Mouse (Mus musculus): Measurements from ENCODE around the gene Thop1. TPM values are rescaled to one million over a fixed set of nuclear protein-coding genes. Genes with fewer than 3 reads are reported as not detected.
A peak's percentile ranks its signal among the peaks of the same experiment; 100 is the strongest.
"Not testable (repeated sequence)": the region's sequence is repeated elsewhere in the genome, so short reads cannot be mapped to it uniquely, and the experiment has no call there.

Thop1 gene
- polyA plus RNA-seq, 1 experiment from 2014 or later: 69.2 TPM

GRCm38 (mm10) chr10:81059603-81060543 lies 10.0 kb upstream of the Thop1 start, which contains the start of gene Sgta:
Sgta (minus strand) TSS chr10:81060181.
- peak; percentile 97 for ATAC-seq (ENCODE audit: low FRiP score)
- Histone ChIP-seq H3K4me2 (peak within 1 kb of the TSS; percentile 91), H3K9ac (peak within 1 kb of the TSS; percentile 85), H3K4me1 (peaks cover 28% of the 10 kb centered on the region), H3K4me3 (replicated peaks) (peak within 1 kb of the TSS; percentile 80), H3K9me3 (no peaks in the 10 kb centered on the region), H3K27me3 (no peaks in the 10 kb centered on the region), H3K36me3 (replicated peaks) (peaks cover 9% of the 10 kb centered on the region), H3K27ac (peak within 1 kb of the TSS; percentile 63; the same call in 1 of the 2 replicates)
- under 1% methylated on average over 48 of the region's 48 CpGs for WGBS

- Histone ChIP-seq H3K36me3 (replicated peaks) (peaks cover 6% of the 10 kb centered on the region; the same call in 1 of the 2 replicates), H3K4me2 (no peak overlapping the region), H3K4me3 (replicated peaks) (no peak overlapping the region), H3K9ac (no peak overlapping the region), H3K4me1 (peaks cover 22% of the 10 kb centered on the region), H3K27me3 (no peaks in the 10 kb centered on the region), H3K9me3 (no peaks in the 10 kb centered on the region), H3K27ac (no peak overlapping the region)
- no peak for ATAC-seq (ENCODE audit: low FRiP score)
- 69% methylated on average over 4 of the region's 4 CpGs for WGBS
Observed at GRCm38 (mm10) chr10:81062710-81063109, 7.1 kb upstream of the Thop1 start.

GRCm38 (mm10) chr10:81064519-81064918 lies 5.3 kb upstream of the Thop1 start:
- not testable (repeated sequence) for H3K27ac ChIP-seq; H3K27me3 ChIP-seq; H3K9me3 ChIP-seq; H3K36me3 ChIP-seq (replicated peaks); H3K4me2 ChIP-seq; H3K9ac ChIP-seq; ATAC-seq (ENCODE audit: low FRiP score); H3K4me3 ChIP-seq (replicated peaks)
- peaks cover 11% of the 10 kb centered on the region for H3K4me1 ChIP-seq
- WGBS: 92% methylated on average over 8 of the region's 8 CpGs

- peaks cover 26% of the 10 kb centered on the region for H3K4me1 ChIP-seq
- H3K4me2 ChIP-seq: no peak overlapping the region
- no peaks in the 10 kb centered on the region for H3K9me3 ChIP-seq
- no peak overlapping the region for H3K27ac ChIP-seq
- H3K9ac ChIP-seq: no peak overlapping the region
- WGBS: 75% methylated on average over 5 of the region's 5 CpGs
- no peaks in the 10 kb centered on the region for H3K27me3 ChIP-seq
- no peak overlapping the region for H3K4me3 ChIP-seq (replicated peaks)
- peaks cover 15% of the 10 kb centered on the region for H3K36me3 ChIP-seq (replicated peaks)
- ATAC-seq (ENCODE audit: low FRiP score): no peak
Observed at GRCm38 (mm10) chr10:81068706-81069105, 1.1 kb upstream of the Thop1 start.

GRCm38 (mm10) chr10:81072290-81072689 lies 2.5 kb downstream of the Thop1 start:
- Histone ChIP-seq H3K9me3 (no peaks in the 10 kb centered on the region), H3K4me2 (no peak overlapping the region), H3K36me3 (replicated peaks) (peaks cover 50% of the 10 kb centered on the region), H3K4me1 (peaks cover 24% of the 10 kb centered on the region), H3K9ac (no peak overlapping the region), H3K27me3 (no peaks in the 10 kb centered on the region), H3K27ac (no peak overlapping the region), H3K4me3 (replicated peaks) (no peak overlapping the region)
- no peak for ATAC-seq (ENCODE audit: low FRiP score)
- WGBS: 94% methylated on average over 8 of the region's 8 CpGs

GRCm38 (mm10) chr10:81073464-81073863 lies 3.6 kb downstream of the Thop1 start:
- no peak overlapping the region for H3K4me3 ChIP-seq (replicated peaks)
- peaks cover 24% of the 10 kb centered on the region for H3K4me1 ChIP-seq
- ATAC-seq (ENCODE audit: low FRiP score): no peak
- H3K36me3 ChIP-seq (replicated peaks): peaks cover 62% of the 10 kb centered on the region
- no peak overlapping the region for H3K27ac ChIP-seq
- H3K9me3 ChIP-seq: no peaks in the 10 kb centered on the region
- no peak overlapping the region for H3K4me2 ChIP-seq
- 67% methylated on average over 7 of the region's 7 CpGs for WGBS
- no peak overlapping the region for H3K9ac ChIP-seq
- no peaks in the 10 kb centered on the region for H3K27me3 ChIP-seq

- H3K4me3 ChIP-seq (replicated peaks): no peak overlapping the region
- no peaks in the 10 kb centered on the region for H3K27me3 ChIP-seq
- ATAC-seq (ENCODE audit: low FRiP score): no peak
- no peak overlapping the region for H3K4me2 ChIP-seq
- no peaks in the 10 kb centered on the region for H3K9me3 ChIP-seq
- H3K9ac ChIP-seq: no peak overlapping the region
- no peak overlapping the region for H3K27ac ChIP-seq
- peaks cover 11% of the 10 kb centered on the region for H3K4me1 ChIP-seq
- 86% methylated on average over 8 of the region's 8 CpGs for WGBS
- H3K36me3 ChIP-seq (replicated peaks): peaks cover 84% of the 10 kb centered on the region
Observed at GRCm38 (mm10) chr10:81075734-81076133, 5.9 kb downstream of the Thop1 start.

- H3K27ac ChIP-seq: no peak overlapping the region
- H3K9me3 ChIP-seq: no peaks in the 10 kb centered on the region
- no peak for ATAC-seq (ENCODE audit: low FRiP score)
- peaks cover 5% of the 10 kb centered on the region; the same call in 1 of the 2 replicates for H3K4me1 ChIP-seq
- H3K27me3 ChIP-seq: no peaks in the 10 kb centered on the region
- H3K9ac ChIP-seq: no peak overlapping the region
- H3K4me2 ChIP-seq: no peak overlapping the region
- WGBS: 85% methylated on average over 1 of the region's 1 CpGs
- H3K36me3 ChIP-seq (replicated peaks): peaks cover 91% of the 10 kb centered on the region
- H3K4me3 ChIP-seq (replicated peaks): no peak overlapping the region
Observed at GRCm38 (mm10) chr10:81076356-81076755, 6.5 kb downstream of the Thop1 start.

- 95% methylated on average over 11 of the region's 11 CpGs for WGBS
- no peak overlapping the region for H3K9ac ChIP-seq
- no peak for ATAC-seq (ENCODE audit: low FRiP score)
- H3K27ac ChIP-seq: no peak overlapping the region
- H3K36me3 ChIP-seq (replicated peaks): peaks cover 98% of the 10 kb centered on the region
- no peaks in the 10 kb centered on the region for H3K27me3 ChIP-seq
- H3K4me2 ChIP-seq: no peak overlapping the region
- no peaks in the 10 kb centered on the region for H3K9me3 ChIP-seq
- no peaks in the 10 kb centered on the region for H3K4me1 ChIP-seq
- H3K4me3 ChIP-seq (replicated peaks): no peak overlapping the region
Observed at GRCm38 (mm10) chr10:81077916-81078315, 8.1 kb downstream of the Thop1 start.

GRCm38 (mm10) chr10:81080008-81080655 lies 10.3 kb downstream of the Thop1 start:
- H3K4me2 ChIP-seq: no peak overlapping the region
- peaks cover 83% of the 10 kb centered on the region for H3K36me3 ChIP-seq (replicated peaks)
- no peaks in the 10 kb centered on the region for H3K4me1 ChIP-seq
- no peaks in the 10 kb centered on the region for H3K27me3 ChIP-seq
- H3K4me3 ChIP-seq (replicated peaks): no peak overlapping the region
- no peaks in the 10 kb centered on the region for H3K9me3 ChIP-seq
- no peak overlapping the region for H3K9ac ChIP-seq
- no peak overlapping the region for H3K27ac ChIP-seq
- 93% methylated on average over 31 of the region's 31 CpGs for WGBS
- no peak for ATAC-seq (ENCODE audit: low FRiP score)

- Histone ChIP-seq H3K27me3 (no peaks in the 10 kb centered on the region), H3K4me2 (no peak overlapping the region), H3K27ac (no peak overlapping the region), H3K9me3 (peaks cover 2% of the 10 kb centered on the region; the same call in 1 of the 2 replicates), H3K36me3 (replicated peaks) (peaks cover 62% of the 10 kb centered on the region), H3K4me3 (replicated peaks) (no peak overlapping the region), H3K9ac (no peak overlapping the region), H3K4me1 (no peaks in the 10 kb centered on the region)
- peak; percentile 72; the same call in 1 of the 2 replicates for ATAC-seq (ENCODE audit: low FRiP score)
- WGBS: 80% methylated on average over 7 of the region's 7 CpGs
Observed at GRCm38 (mm10) chr10:81082168-81082960, 12.5 kb downstream of the Thop1 start.

GRCm38 (mm10) chr10:81087021-81087420 lies 17.2 kb downstream of the Thop1 start:
- no peak for ATAC-seq (ENCODE audit: low FRiP score)
- H3K9me3 ChIP-seq: peaks cover 2% of the 10 kb centered on the region; the same call in 1 of the 2 replicates

More at GRCm38 (mm10) chr10:81087021-81087420, 17.2 kb downstream of the Thop1 start:
- peaks cover 15% of the 10 kb centered on the region for H3K36me3 ChIP-seq (replicated peaks)
- H3K4me3 ChIP-seq (replicated peaks): no peak overlapping the region
- H3K27ac ChIP-seq: no peak overlapping the region
- no peak overlapping the region for H3K4me2 ChIP-seq
- WGBS: 53% methylated on average over 2 of the region's 2 CpGs
- H3K27me3 ChIP-seq: no peaks in the 10 kb centered on the region; the same call in 1 of the 2 replicates
- no peak overlapping the region for H3K9ac ChIP-seq
- peaks cover 11% of the 10 kb centered on the region for H3K4me1 ChIP-seq
